Mouse (Mus musculus) lung, postnatal 36 days (tissue): ENCODE measurements around the gene D630003M21Rik.

Experiments
- DNase-seq: peaks from one replicate; pipeline ENCODE4 v3.0.0; 2022; ENCODE audit warnings: mixed read lengths

D630003M21Rik gene

DNA sequence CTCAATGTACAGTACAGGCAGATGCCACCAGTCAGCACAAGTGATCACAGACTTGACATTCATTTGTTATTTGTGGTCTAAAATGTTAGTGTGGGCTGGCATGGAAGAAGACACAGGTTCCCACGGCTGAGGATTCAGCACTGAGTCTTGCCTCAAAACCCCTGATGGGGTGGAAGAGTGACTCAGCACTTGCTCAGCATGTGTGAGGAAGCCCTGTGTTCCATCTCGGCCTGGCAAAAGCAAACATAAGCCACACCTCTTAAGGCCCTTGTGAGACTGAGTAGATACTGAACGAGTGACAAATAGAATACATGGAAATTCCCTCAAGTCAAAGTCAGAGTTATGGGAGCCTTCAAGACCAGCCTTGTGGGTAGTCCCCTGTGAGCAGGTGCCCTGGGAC lies 4.1 kb upstream of the D630003M21Rik start:
- no peak for DNase-seq

- no peak for DNase-seq
Observed at GRCm38 (mm10) chr2:158232414-158232813, 3.4 kb upstream of the D630003M21Rik start.

- no peak for DNase-seq
Observed at GRCm38 (mm10) chr2:158231071-158231470, 2.0 kb upstream of the D630003M21Rik start.

- DNase-seq: no peak
Observed at GRCm38 (mm10) chr2:158230617-158231016, 1.6 kb upstream of the D630003M21Rik start.

DNA sequence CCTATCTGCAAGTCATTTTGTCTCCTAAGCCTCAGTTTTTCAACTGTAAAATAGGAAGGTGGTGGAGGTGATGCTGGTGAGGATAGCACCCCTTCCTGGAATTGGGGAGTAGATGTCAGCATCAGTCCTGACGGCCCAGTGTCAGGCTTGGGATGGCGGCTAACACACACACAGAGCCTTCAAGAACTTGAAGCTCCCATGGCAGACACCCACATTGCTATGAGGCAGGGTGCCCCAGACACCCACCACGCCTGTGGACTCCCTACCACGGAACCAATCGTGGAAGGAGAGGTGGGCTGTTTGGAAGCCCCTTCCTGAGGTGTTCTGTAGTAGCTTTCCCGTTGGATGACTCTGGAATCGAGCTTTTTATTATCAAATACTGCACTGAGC lies 476 bp upstream of the D630003M21Rik start:
- DNase-seq: no peak

GRCm38 (mm10) chr2:158225301-158225700 lies 3.7 kb downstream of the D630003M21Rik start:
- peak; percentile 49 for DNase-seq

- no peak for DNase-seq
Observed at GRCm38 (mm10) chr2:158223497-158223896, 5.5 kb downstream of the D630003M21Rik start.

DNA sequence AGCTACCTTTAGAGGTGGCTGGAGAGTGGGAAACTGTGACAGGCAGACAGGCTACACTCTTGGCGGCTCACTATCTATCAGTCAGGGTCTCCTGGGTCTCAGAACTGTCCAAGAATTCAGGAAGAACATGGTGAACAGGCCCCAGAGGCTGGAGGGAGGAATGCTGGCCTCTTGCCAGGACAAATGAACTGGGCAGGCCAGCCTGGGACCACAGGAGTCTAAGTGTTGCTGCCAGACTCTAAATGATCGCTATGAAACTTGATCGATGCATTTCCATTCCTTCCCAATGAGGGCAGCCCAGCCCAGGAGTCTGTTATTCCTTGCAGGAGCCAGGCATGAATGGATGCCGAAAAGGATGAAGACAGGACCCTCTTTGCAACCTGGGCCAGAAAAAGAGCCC lies 6.4 kb downstream of the D630003M21Rik start:
- no peak for DNase-seq

DNA sequence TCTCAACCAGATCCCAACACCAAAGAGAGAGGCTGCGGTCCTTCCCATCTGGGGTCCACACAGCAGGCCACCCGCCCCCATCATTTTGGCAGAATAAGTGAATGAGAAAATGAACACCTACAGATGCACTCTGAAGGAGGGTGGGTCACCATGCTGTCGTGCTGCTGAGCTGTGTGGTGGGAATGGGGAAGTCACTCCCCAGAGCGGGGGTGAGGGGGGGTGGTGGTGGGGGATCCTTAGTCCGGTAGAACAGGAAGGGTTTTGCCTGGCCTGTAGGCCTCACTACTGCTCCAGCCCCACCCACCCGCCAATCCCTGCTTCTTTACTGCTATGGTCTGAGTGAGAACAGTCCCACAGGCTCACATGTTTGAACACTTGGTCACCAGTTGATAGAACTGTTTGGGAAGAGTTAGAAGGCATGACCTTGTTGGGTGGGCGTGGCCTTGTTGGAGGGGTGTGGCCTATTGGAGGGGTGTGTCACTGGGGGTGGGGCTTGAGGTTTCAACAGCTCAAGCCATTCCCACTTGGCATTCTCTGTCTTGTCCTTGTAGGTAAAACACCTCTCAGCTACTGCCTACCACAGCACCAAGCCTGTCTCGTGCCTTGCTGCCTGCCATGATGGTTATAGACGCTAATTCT lies 7.5 kb downstream of the D630003M21Rik start:
- DNase-seq: no peak

GRCm38 (mm10) chr2:158219562-158219961 lies 9.5 kb downstream of the D630003M21Rik start:
- no peak for DNase-seq

DNA sequence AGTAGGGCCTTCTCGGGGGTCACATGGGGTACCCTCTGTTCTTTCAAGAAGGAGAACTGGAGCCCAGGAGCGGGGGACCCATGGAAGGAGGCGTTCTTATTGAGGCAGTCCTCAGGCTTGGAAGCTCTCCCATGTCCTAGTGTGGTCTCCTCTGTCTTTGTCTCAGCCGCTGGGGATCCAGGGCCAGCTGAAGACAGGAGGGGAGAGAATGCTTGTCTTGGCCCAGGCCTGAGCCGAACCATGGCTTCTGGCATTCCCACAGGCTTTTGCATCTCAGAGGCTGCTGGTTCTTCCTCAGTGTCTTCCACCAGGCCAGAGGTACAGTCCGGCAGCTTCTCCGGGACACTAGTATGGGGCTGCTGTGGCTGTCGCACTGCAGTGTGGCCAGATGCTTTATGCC lies 12.5 kb downstream of the D630003M21Rik start:
- DNase-seq: no peak

DNA sequence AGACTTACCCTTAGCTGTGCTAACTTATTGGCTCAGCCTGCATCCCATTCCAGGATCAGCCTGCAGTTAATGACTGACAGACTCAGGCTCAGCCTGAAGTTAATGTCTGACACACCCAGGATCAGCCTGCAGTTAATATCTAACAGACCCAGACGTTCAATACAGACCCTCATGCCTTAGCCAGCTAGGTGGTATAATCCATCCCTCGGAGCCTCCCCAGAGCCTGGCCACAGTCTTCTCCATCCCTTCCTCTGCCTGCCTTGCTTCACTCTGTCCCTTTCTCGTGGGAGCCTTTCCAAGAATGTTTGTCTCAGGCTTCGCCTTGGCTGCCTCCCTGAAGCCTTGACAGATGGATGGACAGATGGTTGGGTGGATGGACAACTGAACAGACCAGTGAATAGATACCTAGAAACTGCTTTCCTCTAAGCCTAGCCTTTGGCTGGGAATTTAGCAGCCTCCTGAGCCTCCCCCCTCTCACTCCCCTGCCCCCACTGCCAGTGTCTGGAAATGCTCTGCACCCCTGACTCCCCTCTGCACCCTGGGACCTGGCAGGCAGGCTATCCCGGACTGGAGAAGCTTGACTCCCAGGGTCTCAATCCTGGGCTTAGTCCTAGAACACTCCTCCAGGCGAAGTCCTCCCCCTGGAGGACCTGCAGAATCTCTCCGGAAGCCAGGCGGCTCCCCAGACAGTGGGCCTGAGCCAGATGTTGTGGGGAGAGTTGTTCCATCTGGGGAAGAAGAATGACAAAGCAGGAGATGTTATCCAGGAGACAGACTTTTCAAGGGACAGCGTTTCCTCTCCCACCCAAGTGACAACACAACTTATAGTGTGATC lies 13.5 kb downstream of the D630003M21Rik start:
- DNase-seq: no peak

GRCm38 (mm10) chr2:158211764-158212471 lies 17.1 kb downstream of the D630003M21Rik start:
- no peak for DNase-seq

GRCm38 (mm10) chr2:158210958-158211357 lies 18.1 kb downstream of the D630003M21Rik start:
- DNase-seq: no peak

DNA sequence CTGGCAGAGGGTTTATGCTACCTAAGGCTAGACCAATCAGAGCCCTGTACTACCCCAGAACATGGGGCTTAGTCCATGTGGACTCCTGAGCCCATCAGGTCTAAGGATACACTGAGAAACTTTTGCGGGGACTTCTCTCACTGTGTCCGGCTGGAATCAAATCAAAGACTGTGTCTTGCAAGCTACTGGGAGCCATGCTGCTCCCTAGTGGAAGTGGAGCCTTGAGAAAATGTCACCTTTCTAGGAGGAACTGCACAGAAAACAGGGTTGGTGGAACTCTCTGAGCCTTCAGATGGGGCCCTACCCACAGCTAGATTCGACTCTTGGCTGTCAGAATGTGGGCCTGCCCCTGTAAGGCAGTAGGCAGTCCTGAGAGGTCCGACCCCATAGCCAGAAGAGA lies 18.5 kb downstream of the D630003M21Rik start:
- peak; percentile 64 for DNase-seq

GRCm38 (mm10) chr2:158209776-158210175 lies 19.2 kb downstream of the D630003M21Rik start:
- no peak for DNase-seq

- DNase-seq: peak; percentile 83
Observed at GRCm38 (mm10) chr2:158207848-158208247, 21.2 kb downstream of the D630003M21Rik start.

DNA sequence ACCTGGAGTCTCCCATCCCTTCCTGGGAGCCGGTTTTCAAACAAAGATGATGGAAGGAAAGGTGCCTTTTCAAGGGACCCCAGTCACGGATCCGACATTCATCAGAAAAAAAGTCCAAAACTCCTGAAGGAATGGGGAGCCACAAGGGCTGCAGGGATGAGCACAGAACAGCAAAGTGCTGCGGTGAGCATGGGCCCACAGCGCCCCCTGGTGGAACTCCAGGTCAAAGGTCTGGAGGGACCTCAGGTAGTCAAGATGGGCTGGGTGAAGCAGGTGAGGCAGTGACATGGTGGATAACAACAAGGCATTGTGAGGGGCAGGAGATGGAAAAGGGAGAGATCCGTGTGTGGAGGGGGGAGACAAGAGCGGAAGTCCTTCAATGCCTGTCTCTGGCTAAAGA lies 24.9 kb downstream of the D630003M21Rik start:
- DNase-seq: peak; percentile 85

- DNase-seq: no peak
Observed at GRCm38 (mm10) chr2:158203686-158204085, 25.3 kb downstream of the D630003M21Rik start.

GRCm38 (mm10) chr2:158199281-158199680 lies 29.7 kb downstream of the D630003M21Rik start:
- peak; percentile 74 for DNase-seq

- no peak for DNase-seq
Observed at GRCm38 (mm10) chr2:158198861-158199260, 30.2 kb downstream of the D630003M21Rik start.

- DNase-seq: no peak
Observed at GRCm38 (mm10) chr2:158197971-158198370, 31.1 kb downstream of the D630003M21Rik start.

DNA sequence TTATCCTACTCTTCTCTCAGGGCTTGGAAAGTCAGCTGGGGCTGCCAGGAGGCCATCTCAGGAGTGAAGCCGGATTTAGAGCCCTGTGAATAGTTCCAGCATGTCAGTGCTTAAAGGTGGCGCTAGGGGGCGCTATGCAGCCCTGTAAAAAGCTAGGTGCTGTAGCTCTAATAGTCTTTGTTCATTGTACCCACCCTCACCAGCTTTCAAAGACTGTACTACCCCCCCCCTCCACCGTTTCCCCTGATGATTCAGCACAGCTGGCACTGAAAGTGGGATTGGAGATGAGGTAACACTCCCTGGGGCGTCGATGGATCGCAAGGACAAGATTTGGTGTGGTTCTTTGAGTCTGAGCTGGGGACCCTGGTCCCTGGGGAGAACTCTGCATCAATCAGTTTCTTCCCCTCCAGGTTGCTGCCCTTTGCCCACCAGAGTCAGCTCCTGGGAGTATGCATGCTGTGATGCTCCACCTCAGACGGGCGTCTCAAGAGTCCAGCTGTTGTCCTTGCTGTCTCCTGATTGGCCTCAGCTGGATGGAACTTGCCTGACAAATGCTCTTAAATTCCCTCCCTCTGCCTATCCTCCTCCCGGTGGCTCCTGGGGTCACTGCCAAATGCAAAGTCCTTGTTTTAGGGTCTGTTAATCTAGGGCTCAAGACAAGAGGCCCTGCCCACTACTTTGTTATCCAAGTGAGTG lies 33.9 kb downstream of the D630003M21Rik start:
- DNase-seq: peak; percentile 67
